8 mouse cellular contexts compared by ENCODE assay signal in the genomic region with DNA sequence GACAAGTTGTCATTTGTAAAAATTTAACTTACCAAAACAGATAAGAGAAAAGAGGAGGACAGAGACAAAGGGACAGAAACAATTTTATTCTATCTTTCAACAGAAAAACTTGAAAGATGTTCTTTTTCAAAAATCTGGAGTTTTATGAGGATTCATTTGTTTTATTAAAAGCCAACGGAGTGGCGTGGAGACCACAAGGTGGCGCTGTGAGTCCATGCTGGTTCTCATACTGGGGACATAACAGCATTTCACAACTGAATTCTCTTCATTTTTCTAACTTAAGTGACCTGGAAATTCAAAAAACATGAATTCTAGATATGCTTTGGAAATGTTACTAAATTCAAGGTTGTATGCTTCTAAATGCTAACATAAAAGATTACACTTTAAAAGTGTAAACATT. TPM values are rescaled to one million over a fixed set of nuclear protein-coding genes. Genes with fewer than 3 reads are reported as not detected.
A peak's percentile ranks its signal among the peaks of the same experiment; 100 is the strongest.
DNase-seq lines count a peak whose midpoint lies in the region; TF ChIP-seq lines count a peak whose summit lies in the region.

No protein-coding gene starts in this region.

- no peaks in the 10 kb centered on the region for H3K4me1 ChIP-seq in lung, adult 2 months (ENCODE audit: control insufficient read depth, insufficient read depth, low read length)
- H3K4me1 ChIP-seq in small intestine, adult 2 months (ENCODE audit: control insufficient read depth, insufficient read depth, insufficient read length, low read length) = no peaks in the 10 kb centered on the region

- no peak for TF ChIP-seq POLR2A in lung, adult 2 months (IDR thresholded peaks at IDR 0.05; ENCODE audit: borderline replicate concordance, extremely low read depth, low read depth, low read length)
- TF ChIP-seq POLR2A in small intestine, adult 2 months (IDR thresholded peaks at IDR 0.05; ENCODE audit: low read depth, low read length) = no peak

- H3K4me3 ChIP-seq in lung, adult 2 months (replicated peaks; ENCODE audit: extremely low read depth, low read depth, low read length) = no peak overlapping the region
- no peak overlapping the region for H3K4me3 ChIP-seq in small intestine, adult 2 months (ENCODE audit: low read depth, low read length)

- H3K27ac ChIP-seq in small intestine, adult 2 months (ENCODE audit: insufficient read depth, low read depth, low read length) = no peak overlapping the region

- no peaks in the 10 kb centered on the region for H3K27me3 ChIP-seq in small intestine, adult 2 months (ENCODE audit: control insufficient read depth, insufficient read depth, low read length)

- TF ChIP-seq CTCF in lung, adult 2 months (IDR thresholded peaks at IDR 0.05; ENCODE audit: insufficient read depth, low read length) = peak; percentile 94
- TF ChIP-seq CTCF in small intestine, adult 2 months (IDR thresholded peaks at IDR 0.05; ENCODE audit: extremely low read depth, insufficient read length, insufficient replicate concordance, low read depth, low read length) = peak; percentile 93; the same call in 1 of the 2 replicates

- WGBS in lung, adult 2 months = 8% methylated on average over 3 of the region's 3 CpGs
- 2% methylated on average over 3 of the region's 3 CpGs for WGBS in small intestine, adult 2 months

- peak; percentile 56 to 65 for DNase-seq in cerebellum, adult 18-20 months
- DNase-seq in cerebellum, adult 9-11 months = no peak
- peak; percentile 15 for DNase-seq in ovary, postnatal 10 days (ENCODE audit: low spot score)
- DNase-seq in ovary, adult 18-20 months (ENCODE audit: low spot score) = no peak
- peak; percentile 65 to 81 for DNase-seq in cerebellum, postnatal 14 days
- peak; percentile 42 to 75 for DNase-seq in heart, postnatal 36 days
- peak; percentile 49 for DNase-seq in lung, adult 2 months

- H3K36me3 ChIP-seq in small intestine, adult 2 months (ENCODE audit: control insufficient read depth, insufficient read depth, low read length) = peaks cover 7% of the 10 kb centered on the region

- intact Hi-C loops in heart, postnatal 36 days (cut with DNase I) = loop anchor here (1.0 kb wide), 1 partner anchor 85 kb away; no protein-coding TSS in a partner anchor

RNA-seq across cellular contexts. Expression of a gene that starts 20.5 kb away (rescaled TPM):
- 10 to 100 TPM; 10.5 to 12.5 TPM for total RNA-seq in heart, postnatal 36 days (2021)
- 6.9 and 9.0 TPM in 2 replicates for polyA plus RNA-seq in lung, adult 2 months (2012; rRNA removed)
- polyA plus RNA-seq in small intestine, adult 2 months (2012; rRNA removed) = 0.98 and 3.8 TPM in 2 replicates

RNA-seq across cellular contexts. Expression of a gene that starts 20.5 kb away (rescaled TPM):
- 10 to 100 TPM; 60.5 to 62.2 TPM for total RNA-seq in heart, postnatal 36 days (2021)
- polyA plus RNA-seq in lung, adult 2 months (2012; rRNA removed) = 17.6 and 28.2 TPM in 2 replicates
- polyA plus RNA-seq in small intestine, adult 2 months (2012; rRNA removed) = 10.7 and 30.6 TPM in 2 replicates

Comparison
In these comparisons a context has a peak if more than half of its experiments do, and no peak if none do; other contexts are left out.
1. DNase-seq: peak in cerebellum, adult 18-20 months (2 of 2), ovary, postnatal 10 days (single experiment), cerebellum, postnatal 14 days (2 of 2), heart, postnatal 36 days (2 of 2) and lung, adult 2 months (single experiment); none in cerebellum, adult 9-11 months (single experiment) and ovary, adult 18-20 months (single experiment).